Mouse (Mus musculus) naive thymus-derived CD4-positive, alpha-beta T cell, adult 5 months (primary cell): ENCODE data around the gene Gm10230. TPM values are rescaled to one million over a fixed set of nuclear protein-coding genes. Genes with fewer than 3 reads are reported as not detected.

Source experiments
- polyA plus RNA-seq: library from polyadenylated mRNA; unstranded; fragments of 100-300 nt; shearing (Covaris generic); gene quantifications from one replicate; pipeline ENCODE4 v1.2.1, GENCODE M21; 2017

Gene Gm10230
- polyA plus RNA-seq, result not detected

DNA sequence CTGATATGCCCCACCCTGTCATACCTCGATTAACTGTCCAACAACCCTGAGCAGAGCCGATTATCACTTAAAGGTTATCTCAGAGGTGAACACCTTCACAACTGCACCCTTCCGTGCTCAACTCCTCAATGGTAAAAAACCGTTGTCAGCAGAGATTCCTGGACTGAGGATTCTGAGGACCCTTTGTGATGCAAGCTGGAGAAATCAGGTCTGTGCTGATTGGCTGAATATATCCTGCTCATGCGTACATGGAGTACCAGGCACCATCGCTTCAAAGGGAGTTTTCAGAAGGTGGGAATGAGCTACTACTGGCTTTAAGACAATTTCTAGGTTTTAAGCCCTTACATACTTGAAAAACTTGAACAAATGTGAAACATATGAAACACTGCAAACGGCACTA lies at the start of gene Gm10230:
Gene Gm10230, minus strand, starts transcription at position 101 of the 400 bp plus-strand sequence.

